Mouse (Mus musculus) stomach, embryonic 16.5 days (tissue): ENCODE measurements around the gene Hsd17b13. TPM values are rescaled to one million over a fixed set of nuclear protein-coding genes. Genes with fewer than 3 reads are reported as not detected.

ENCODE experiments used
- ATAC-seq: fragments of 200-750 bp; cut with Nextera tagmentation; 2 replicates; pipeline ENCODE4 v1.8.0; 2017; ENCODE audit warnings: moderate number of reproducible peaks, moderate TSS enrichment; ENCODE audit not compliant: insufficient read depth, low FRiP score
- H3K27ac ChIP-seq: fragments of 300-500 bp; sonication (generic); 2 replicates; pipeline ENCODE4 v1.5.1; 2014; ENCODE audit warnings: low read length
- H3K27me3 ChIP-seq: fragments of 300-500 bp; sonication (generic); 2 replicates; pipeline ENCODE4 v1.6.1; 2014; ENCODE audit warnings: low read length, control low read depth, mixed read lengths; ENCODE audit not compliant: control insufficient read depth, insufficient read depth
- H3K36me3 ChIP-seq: fragments of 300-500 bp; sonication (generic); 2 replicates; pipeline ENCODE4 v1.6.1; 2014; ENCODE audit warnings: low read length; ENCODE audit not compliant: control insufficient read depth, insufficient read depth
- H3K4me1 ChIP-seq: fragments of 300-500 bp; sonication (generic); 2 replicates; pipeline ENCODE4 v1.6.1; 2014; ENCODE audit warnings: low read length, control low read depth, mixed read lengths; ENCODE audit not compliant: control insufficient read depth, insufficient read depth
- H3K4me2 ChIP-seq: fragments of 300-500 bp; sonication (generic); 2 replicates; pipeline ENCODE4 v1.6.1; 2014; ENCODE audit warnings: low read depth, low read length, mixed read lengths
- H3K4me3 ChIP-seq: fragments of 300-500 bp; sonication (generic); replicated peaks from 2 replicates; pipeline ENCODE4 v1.5.1; 2014; ENCODE audit warnings: mild to moderate bottlenecking, low read length
- H3K9ac ChIP-seq: fragments of 300-500 bp; sonication (generic); 2 replicates; pipeline ENCODE4 v1.6.1; 2014; ENCODE audit warnings: low read length
- H3K9me3 ChIP-seq: fragments of 300-500 bp; sonication (generic); replicated peaks from 2 replicates; pipeline ENCODE4 v1.6.1; 2016; ENCODE audit warnings: low read length, control low read depth; ENCODE audit not compliant: control insufficient read depth
- WGBS: fragments of 180-500 bp; shearing (Covaris S2); extraction: QIAGEN DNeasy Blood & Tissue Kit; methylation state at CpG from one replicate; pipeline ENCODE4 v1.1.7; 2014; 5-methylcytosine and 5-hydroxymethylcytosine counted together
- polyA plus RNA-seq: library from polyadenylated mRNA; unstranded; fragments of >200 nt; fragmentation: Nextera tagmentation; extraction: Ambion mirVana; gene quantifications from 2 replicates; pipeline ENCODE4 v1.2.1, GENCODE M21; 2015

The Hsd17b13 gene
- polyA plus RNA-seq, 1 experiment from 2014 or later, result 6.1 TPM

DNA sequence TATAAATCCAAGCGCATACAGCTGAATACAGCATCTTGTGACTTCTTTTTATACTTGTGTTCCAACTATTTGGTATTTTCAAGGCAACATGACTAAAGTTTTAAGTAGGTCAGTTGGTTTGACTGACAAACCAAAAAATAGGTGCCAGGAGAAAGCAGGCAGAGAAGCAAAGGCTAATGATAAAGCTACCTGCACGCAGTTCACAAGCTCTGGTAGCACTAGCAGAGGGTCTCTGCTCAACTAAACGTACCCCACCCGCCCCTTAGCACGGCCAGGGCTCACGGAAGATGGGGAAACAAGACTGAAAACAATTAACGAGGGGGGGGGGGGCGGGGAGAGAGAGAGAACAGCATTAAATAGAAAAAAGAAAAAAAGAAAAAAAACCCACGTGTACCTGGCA is 67.1 kb downstream of the Hsd17b13 start:
- 19% methylated on average over 8 of the region's 9 CpGs for WGBS
- ATAC-seq, result no peak
- Histone ChIP-seq H3K27me3 (no peaks in the 10 kb centered on the region), H3K9ac (peak overlapping the region; percentile 89; the same call in 1 of the 2 replicates), H3K4me3 (peak overlapping the region; percentile 84), H3K9me3 (no peaks in the 10 kb centered on the region), H3K27ac (no peak overlapping the region), H3K4me1 (0 out of 2 replicates have a peak, but pooled peaks cover 8% of the 10 kb centered on the region), H3K36me3 (no peaks in the 10 kb centered on the region), H3K4me2 (peak overlapping the region; percentile 75)

GRCm38 (mm10) chr5:103909466-103909865 is 67.7 kb downstream of the Hsd17b13 start:
- Histone ChIP-seq H3K27ac (no peak overlapping the region), H3K9me3 (no peaks in the 10 kb centered on the region), H3K4me2 (peak overlapping the region; percentile 5; the same call in 1 of the 2 replicates), H3K9ac (no peak overlapping the region), H3K4me3 (no peak overlapping the region), H3K4me1 (0 out of 2 replicates have a peak, but pooled peaks cover 8% of the 10 kb centered on the region), H3K27me3 (no peaks in the 10 kb centered on the region), H3K36me3 (no peaks in the 10 kb centered on the region)
- WGBS, result 55% methylated on average over 3 of the region's 3 CpGs
- ATAC-seq, result no peak

GRCm38 (mm10) chr5:103908851-103909250 is 68.4 kb downstream of the Hsd17b13 start:
- no peaks in the 10 kb centered on the region for H3K9me3 ChIP-seq
- WGBS, result 63% methylated on average over 7 of the region's 7 CpGs
- no peak overlapping the region for H3K9ac ChIP-seq
- H3K4me2 ChIP-seq, result no peak overlapping the region
- H3K27me3 ChIP-seq, result no peaks in the 10 kb centered on the region
- no peak for ATAC-seq
- H3K36me3 ChIP-seq, result no peaks in the 10 kb centered on the region
- H3K4me3 ChIP-seq, result no peak overlapping the region
- H3K27ac ChIP-seq, result no peak overlapping the region
- H3K4me1 ChIP-seq, result 0 out of 2 replicates have a peak, but pooled peaks cover 8% of the 10 kb centered on the region

- H3K9me3 ChIP-seq, result no peaks in the 10 kb centered on the region
- no peak overlapping the region for H3K4me2 ChIP-seq
- H3K27ac ChIP-seq, result no peak overlapping the region
- H3K9ac ChIP-seq, result no peak overlapping the region
- H3K36me3 ChIP-seq, result no peaks in the 10 kb centered on the region
- WGBS, result 82% methylated on average over 4 of the region's 4 CpGs
- no peaks in the 10 kb centered on the region for H3K27me3 ChIP-seq
- no peak overlapping the region for H3K4me3 ChIP-seq
- H3K4me1 ChIP-seq, result 0 out of 2 replicates have a peak, but pooled peaks cover 8% of the 10 kb centered on the region
- ATAC-seq, result no peak
Observed at GRCm38 (mm10) chr5:103907844-103908243, 69.4 kb downstream of the Hsd17b13 start.

- no peak overlapping the region for H3K4me3 ChIP-seq
- WGBS, result 79% methylated on average over 6 of the region's 6 CpGs
- H3K9me3 ChIP-seq, result no peaks in the 10 kb centered on the region
- no peak for ATAC-seq
- H3K4me1 ChIP-seq, result peaks cover 12% of the 10 kb centered on the region; the same call in 1 of the 2 replicates
- no peak overlapping the region for H3K4me2 ChIP-seq
- H3K27ac ChIP-seq, result no peak overlapping the region
- H3K36me3 ChIP-seq, result no peaks in the 10 kb centered on the region
- no peaks in the 10 kb centered on the region for H3K27me3 ChIP-seq
- no peak overlapping the region for H3K9ac ChIP-seq
Observed at GRCm38 (mm10) chr5:103906173-103906572, 71.0 kb downstream of the Hsd17b13 start.

Other genes starting within 250 kb of the Hsd17b13 start
- gene Klhl8, start 66.2 kb downstream of the Hsd17b13 start, polyA plus RNA-seq, result 14.1 and 14.6 TPM in 2 replicates
- gene Hsd17b11, start 44.5 kb upstream of the Hsd17b13 start, polyA plus RNA-seq, result 7.0 and 7.8 TPM in 2 replicates
- gene Nudt9, start 68.9 kb upstream of the Hsd17b13 start, polyA plus RNA-seq, result 55.9 and 61.7 TPM in 2 replicates
- gene Gm17660, start 100.2 kb upstream of the Hsd17b13 start, polyA plus RNA-seq, result 0.57 TPM in 1 of 2 replicates, not detected in the other
- gene Sparcl1, start 136.3 kb upstream of the Hsd17b13 start, polyA plus RNA-seq, result 380 and 388 TPM in 2 replicates
- not detected in 2 replicates for gene Dspp, start 193.3 kb upstream of the Hsd17b13 start, polyA plus RNA-seq
- 0.79 and 1.1 TPM in 2 replicates for gene Dmp1, start 225.2 kb upstream of the Hsd17b13 start, polyA plus RNA-seq